Mouse (Mus musculus) CH12.LX (cell line): ENCODE measurements around the gene Nek6. TPM values are rescaled to one million over a fixed set of nuclear protein-coding genes. Genes with fewer than 3 reads are reported as not detected.
A peak's percentile ranks its signal among the peaks of the same experiment; 100 is the strongest.

ENCODE experiments used
- DNase-seq: peaks from one replicate; pipeline ENCODE4 v3.0.0-alpha.2; 2013; ENCODE audit errors: extremely low read depth
- H3K27ac ChIP-seq: 2 replicates; pipeline ENCODE4 v1.5.1; 2012; ENCODE audit warnings: low read depth, mild to moderate bottlenecking, control low read depth, moderate library complexity; ENCODE audit not compliant: insufficient read depth
- H3K27me3 ChIP-seq: replicated peaks from 2 replicates; pipeline ENCODE3; 2012; ENCODE audit warnings: inconsistent platforms
- H3K36me3 ChIP-seq, 2 experiments: replicated peaks in 1 of 2; 2 replicates each; pipeline versions ENCODE3 to v1.6.1; 2012; ENCODE audit warnings: inconsistent platforms in 1 of 2, low read length in 1 of 2, mild to moderate bottlenecking in 1 of 2, mixed read lengths in 1 of 2, moderate library complexity in 1 of 2; ENCODE audit not compliant: control insufficient read depth in 1 of 2, insufficient read depth in 1 of 2
- H3K4me1 ChIP-seq, 2 experiments: 2 replicates each; pipeline ENCODE4 v1.6.1; 2012; ENCODE audit warnings: inconsistent platforms in 1 of 2, moderate library complexity in 1 of 2; ENCODE audit not compliant: insufficient read depth in 2 of 2, control insufficient read depth in 1 of 2
- H3K4me2 ChIP-seq: 2 replicates; pipeline ENCODE4 v1.6.1; 2012; ENCODE audit warnings: low read depth, mild to moderate bottlenecking, control low read depth; ENCODE audit not compliant: poor library complexity, insufficient read depth, severe bottlenecking
- H3K4me3 ChIP-seq, 3 experiments: fragments of 150-350 bp in 1 of 3; sonication (generic) in 1 of 3; replicated peaks in 1 of 3; 2 replicates each; pipeline versions ENCODE3 to v1.5.1; 2011 to 2012; ENCODE audit warnings: low read depth in 2 of 3, low read length in 2 of 3, mild to moderate bottlenecking in 2 of 3, moderate library complexity in 2 of 3, control low read depth in 1 of 3, improper control_type of control experiment in 1 of 3, inconsistent platforms in 1 of 3, mixed read lengths in 1 of 3; ENCODE audit not compliant: poor library complexity in 1 of 3
- H3K79me2 ChIP-seq: replicated peaks from 2 replicates; pipeline ENCODE4 v1.6.1; 2012; ENCODE audit warnings: mild to moderate bottlenecking, moderate library complexity; ENCODE audit not compliant: control insufficient read depth, poor library complexity, insufficient read depth, severe bottlenecking; ENCODE audit errors: extremely low read depth
- H3K9ac ChIP-seq: 2 replicates; pipeline ENCODE4 v1.6.1; 2012; ENCODE audit warnings: low read depth, mild to moderate bottlenecking, control low read depth, moderate library complexity; ENCODE audit not compliant: insufficient read depth
- H3K9me3 ChIP-seq: replicated peaks from 2 replicates; pipeline ENCODE3; 2012; ENCODE audit warnings: low read length, inconsistent platforms, mixed read lengths
- BHLHE40 ChIP-seq: IDR thresholded peaks from 2 replicates; pipeline ENCODE4 v1.6.1; 2011; ENCODE audit warnings: mild to moderate bottlenecking, low read depth, low read length, improper control_type of control experiment
- CHD1 ChIP-seq: IDR thresholded peaks from 2 replicates; pipeline ENCODE4 v1.6.1; 2012; ENCODE audit warnings: low read depth, low read length, improper control_type of control experiment, inconsistent platforms
- CHD2 ChIP-seq: IDR thresholded peaks from 2 replicates; pipeline ENCODE4 v1.6.1; 2011; ENCODE audit warnings: low read length, improper control_type of control experiment
- CTCF ChIP-seq, 2 experiments: IDR thresholded peaks in 1 of 2; conservative IDR thresholded peaks in 1 of 2; 2 replicates each; pipeline ENCODE4 v1.5.1; 2011 to 2012; ENCODE audit warnings: low read depth in 2 of 2, low read length in 2 of 2, improper control_type of control experiment in 1 of 2, inconsistent platforms in 1 of 2, mild to moderate bottlenecking in 1 of 2, moderate library complexity in 1 of 2
- E2F4 ChIP-seq: IDR thresholded peaks from 2 replicates; pipeline ENCODE4 v1.6.1; 2011; ENCODE audit warnings: low read depth, low read length, improper control_type of control experiment; ENCODE audit not compliant: insufficient replicate concordance
- ELF1 ChIP-seq: IDR thresholded peaks from 2 replicates; pipeline ENCODE4 v1.6.1; 2014; ENCODE audit warnings: low read depth, mild to moderate bottlenecking, inconsistent platforms, low read length, improper control_type of control experiment
- EP300 ChIP-seq: IDR thresholded peaks from 2 replicates; pipeline ENCODE4 v1.6.1; 2011; ENCODE audit warnings: low read length, improper control_type of control experiment
- ETS1 ChIP-seq: conservative IDR thresholded peaks from 2 replicates; pipeline ENCODE4 v1.6.1; 2012; ENCODE audit warnings: low read depth, mild to moderate bottlenecking, inconsistent platforms, low read length, improper control_type of control experiment, moderate library complexity
- GABPA ChIP-seq: IDR thresholded peaks from 2 replicates; pipeline ENCODE4 v1.6.1; 2012; ENCODE audit warnings: low read depth, low read length, improper control_type of control experiment, inconsistent platforms; ENCODE audit not compliant: insufficient replicate concordance
- HCFC1 ChIP-seq: IDR thresholded peaks from 2 replicates; pipeline ENCODE4 v1.6.1; 2012; ENCODE audit warnings: low read depth, mild to moderate bottlenecking, inconsistent platforms, low read length, improper control_type of control experiment
- IRF4 ChIP-seq: IDR thresholded peaks from 2 replicates; pipeline ENCODE4 v1.6.1; 2014; ENCODE audit warnings: low read depth, mild to moderate bottlenecking, inconsistent platforms, low read length, improper control_type of control experiment
- JUN ChIP-seq: IDR thresholded peaks from 2 replicates; pipeline ENCODE4 v1.6.1; 2011; ENCODE audit warnings: low read depth, mild to moderate bottlenecking, low read length, improper control_type of control experiment, moderate library complexity; ENCODE audit not compliant: insufficient read depth
- JUND ChIP-seq: conservative IDR thresholded peaks from 2 replicates; pipeline ENCODE4 v1.6.1; 2011; ENCODE audit warnings: low read depth, low read length, improper control_type of control experiment
- KAT2A ChIP-seq: IDR thresholded peaks from 2 replicates; pipeline ENCODE4 v1.6.1; 2012; ENCODE audit warnings: low read length, improper control_type of control experiment, inconsistent platforms; ENCODE audit not compliant: insufficient replicate concordance
- MAFK ChIP-seq: IDR thresholded peaks from 2 replicates; pipeline ENCODE4 v1.6.1; 2011; ENCODE audit warnings: low read length, improper control_type of control experiment; ENCODE audit not compliant: insufficient replicate concordance
- MAX ChIP-seq: IDR thresholded peaks from 2 replicates; pipeline ENCODE4 v1.6.1; 2011; ENCODE audit warnings: low read length, improper control_type of control experiment
- MAZ ChIP-seq: IDR thresholded peaks from 2 replicates; pipeline ENCODE4 v1.6.1; 2012; ENCODE audit warnings: low read depth, mild to moderate bottlenecking, inconsistent platforms, low read length, improper control_type of control experiment, moderate library complexity
- MEF2A ChIP-seq: IDR thresholded peaks from 2 replicates; pipeline ENCODE4 v1.6.1; 2014; ENCODE audit warnings: low read depth, mild to moderate bottlenecking, inconsistent platforms, low read length, improper control_type of control experiment, borderline replicate concordance
- MXI1 ChIP-seq: IDR thresholded peaks from 2 replicates; pipeline ENCODE4 v1.6.1; 2011; ENCODE audit warnings: mild to moderate bottlenecking, low read depth, low read length, improper control_type of control experiment
- MYC ChIP-seq: IDR thresholded peaks from 2 replicates; pipeline ENCODE4 v1.6.1; 2011; ENCODE audit warnings: low read depth, mild to moderate bottlenecking, improper control_type of control experiment, low read length
- NELFE ChIP-seq: IDR thresholded peaks from 2 replicates; pipeline ENCODE4 v1.6.1; 2011; ENCODE audit warnings: low read depth, low read length, improper control_type of control experiment
- NRF1 ChIP-seq: IDR thresholded peaks from 2 replicates; pipeline ENCODE4 v1.6.1; 2014; ENCODE audit warnings: low read depth, mild to moderate bottlenecking, inconsistent platforms, low read length, improper control_type of control experiment, moderate library complexity
- PAX5 ChIP-seq: IDR thresholded peaks from 2 replicates; pipeline ENCODE4 v1.6.1; 2012; ENCODE audit warnings: low read length, inconsistent platforms, mixed read lengths
- POLR2A ChIP-seq: IDR thresholded peaks from 2 replicates; pipeline ENCODE4 v1.6.1; 2011; ENCODE audit warnings: low read depth, mild to moderate bottlenecking, improper control_type of control experiment, low read length
- POLR2AphosphoS2 ChIP-seq: IDR thresholded peaks from 2 replicates; pipeline ENCODE4 v1.6.1; 2011; ENCODE audit warnings: low read depth, low read length, improper control_type of control experiment
- RAD21 ChIP-seq: IDR thresholded peaks from 2 replicates; pipeline ENCODE4 v1.6.1; 2011; ENCODE audit warnings: low read depth, mild to moderate bottlenecking, low read length, improper control_type of control experiment, moderate library complexity
- RCOR1 ChIP-seq: conservative IDR thresholded peaks from 2 replicates; pipeline ENCODE4 v1.6.1; 2012; ENCODE audit warnings: low read depth, mild to moderate bottlenecking, inconsistent platforms, low read length, improper control_type of control experiment
- SIN3A ChIP-seq: IDR thresholded peaks from 2 replicates; pipeline ENCODE4 v1.6.1; 2012; ENCODE audit warnings: low read length, improper control_type of control experiment, inconsistent platforms
- SMC3 ChIP-seq: IDR thresholded peaks from 2 replicates; pipeline ENCODE4 v1.6.1; 2011; ENCODE audit warnings: low read depth, low read length, improper control_type of control experiment
- TBP ChIP-seq: conservative IDR thresholded peaks from 2 replicates; pipeline ENCODE4 v1.6.1; 2011; ENCODE audit warnings: low read depth, low read length, improper control_type of control experiment
- TCF12 ChIP-seq: IDR thresholded peaks from 2 replicates; pipeline ENCODE4 v1.6.1; 2014; ENCODE audit warnings: low read depth, mild to moderate bottlenecking, inconsistent platforms, low read length, improper control_type of control experiment
- UBTF ChIP-seq: IDR thresholded peaks from 2 replicates; pipeline ENCODE4 v1.6.1; 2012; ENCODE audit warnings: low read depth, mild to moderate bottlenecking, inconsistent platforms, low read length, improper control_type of control experiment, moderate library complexity
- USF1 ChIP-seq: IDR thresholded peaks from 2 replicates; pipeline ENCODE4 v1.6.1; 2014; ENCODE audit warnings: low read depth, mild to moderate bottlenecking, inconsistent platforms, low read length, improper control_type of control experiment
- USF2 ChIP-seq: conservative IDR thresholded peaks from 2 replicates; pipeline ENCODE4 v1.6.1; 2011; ENCODE audit warnings: low read depth, low read length, improper control_type of control experiment
- ZC3H11A ChIP-seq: IDR thresholded peaks from 2 replicates; pipeline ENCODE4 v1.6.1; 2012; ENCODE audit warnings: low read depth, mild to moderate bottlenecking, inconsistent platforms, low read length, improper control_type of control experiment
- ZKSCAN1 ChIP-seq: IDR thresholded peaks from 2 replicates; pipeline ENCODE4 v1.6.1; 2012; ENCODE audit warnings: low read depth, inconsistent platforms, low read length, improper control_type of control experiment, borderline replicate concordance
- ZMIZ1 ChIP-seq: IDR thresholded peaks from 2 replicates; pipeline ENCODE4 v1.6.1; 2012; ENCODE audit warnings: low read depth, mild to moderate bottlenecking, inconsistent platforms, low read length, improper control_type of control experiment
- ZNF384 ChIP-seq: IDR thresholded peaks from 2 replicates; pipeline ENCODE4 v1.6.1; 2012; ENCODE audit warnings: low read depth, low read length, improper control_type of control experiment, inconsistent platforms
- dilution Hi-C: fragments of 300-500 bp; cut with MboI; formaldehyde crosslinking; loops from 2 replicates; pipeline ENCODE4 v1.14.3; 2020; ENCODE audit warnings: low sequenced_read_pairs; ENCODE audit not compliant: extremely low pct_unique_long_range_greater_than_20kb, extremely low pct_ligation_motif_present
- in situ Hi-C: fragments of 300-500 bp; cut with MboI; formaldehyde crosslinking; loops from 3 replicates; pipeline ENCODE4 v1.14.3; 2019; ENCODE audit warnings: low sequenced_read_pairs, low pct_ligation_motif_present, low pct_unique_long_range_greater_than_20kb, mixed read lengths
- polyA plus RNA-seq: library from polyadenylated mRNA; unstranded; fragments of >175 nt; gene quantifications from 2 replicates; pipeline ENCODE4 v1.2.1, GENCODE M21; 2012; ENCODE audit warnings: low read depth; ENCODE audit not compliant: insufficient read length
- total RNA-seq, 2 experiments: library from RNA; depleted of rRNA; stranded (reverse); fragments of 300-350 nt in 1 of 2; fragments of >200 nt in 1 of 2; gene quantifications; 2 replicates each; pipeline ENCODE4 v1.2.3; 2012 to 2014

The Nek6 gene
- total and polyA plus RNA-seq, 3 experiments, result 31.0 to 39.9 (median 36.7) TPM

DNA sequence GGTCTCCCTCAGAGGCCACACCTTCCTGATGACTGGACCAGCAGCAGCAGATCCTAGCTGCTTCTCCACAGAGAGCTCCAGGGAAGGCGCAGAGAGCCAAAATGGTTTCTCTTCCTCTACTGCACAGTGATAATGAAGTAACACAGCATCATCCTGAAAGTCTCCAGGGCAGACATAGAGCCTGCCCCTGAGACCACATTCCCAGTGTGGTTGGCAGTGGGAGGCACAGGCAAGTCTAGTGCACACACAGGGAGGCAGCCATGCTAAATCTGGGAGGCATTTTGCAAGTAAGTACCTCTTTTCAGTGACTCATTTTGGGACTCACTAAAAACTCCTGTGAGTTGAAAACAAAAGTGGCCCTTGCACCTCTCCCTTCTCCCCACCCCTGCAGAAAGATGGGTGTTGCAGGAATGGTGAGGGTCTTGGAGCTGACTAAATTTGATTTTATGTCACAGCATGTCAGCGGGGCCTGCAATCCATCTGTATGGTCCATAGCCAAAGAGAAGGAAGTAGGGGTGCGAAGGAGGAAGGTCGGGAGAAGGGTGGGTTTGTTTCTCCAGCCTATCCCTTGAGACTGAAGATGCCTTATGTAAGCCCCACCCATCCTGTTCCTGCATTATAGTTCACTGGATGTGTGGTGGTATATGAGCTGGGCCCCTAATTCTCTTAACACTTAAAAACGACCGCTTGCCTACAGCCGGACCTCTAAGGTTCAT, 2.3 kb upstream of the Nek6 start:
- H3K27ac ChIP-seq, result peak overlapping the region; percentile 40
- dilution Hi-C loops, result no loop called here

DNA sequence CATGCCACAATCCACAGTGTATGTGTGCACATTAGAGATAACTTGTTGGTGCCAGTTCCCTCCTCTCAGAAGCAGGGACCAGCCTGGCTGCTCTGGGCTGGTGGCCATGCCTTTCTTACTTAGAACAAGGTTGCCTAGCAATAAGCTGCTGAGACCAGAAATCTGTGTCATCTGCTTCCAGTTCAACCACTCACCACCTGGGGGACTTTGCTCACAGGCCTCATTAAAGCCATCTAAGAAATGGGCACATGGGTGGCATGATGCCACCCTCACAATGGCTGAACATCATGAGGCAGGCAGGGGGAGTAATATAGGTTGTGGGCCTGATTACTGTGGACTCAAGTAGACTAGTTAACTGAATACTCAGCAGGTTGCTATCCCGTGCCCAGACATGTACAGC, 1.3 kb upstream of the Nek6 start:
- dilution Hi-C loops (no loop called here), in situ Hi-C loops (no loop called here)
- H3K27ac ChIP-seq, result peak overlapping the region; percentile 40; the same call in 1 of the 2 replicates
- TF ChIP-seq RAD21 (peak; percentile 15), ZNF384 (no peak), CTCF (conservative IDR thresholded peaks at IDR 0.05 in 1 of 2, IDR thresholded peaks at IDR 0.05 in 1 of 2; ENCODE audit: low read depth in 2 of 2, low read length in 2 of 2) (peak; percentile 14 to 43; a peak in 3 of 4 replicates), USF1 (no peak), E2F4 (no peak), ZMIZ1 (no peak), RCOR1 (no peak), PAX5 (no peak), JUN (no peak), MAX (0 out of 2 replicates have a peak, but pooled peaks have one; percentile 6), CHD2 (no peak), MYC (0 out of 2 replicates have a peak, but pooled peaks have one; percentile 29)
- TF ChIP-seq, all 38 proteins: peak for 4
- Histone ChIP-seq H3K27me3 (no peaks in the 10 kb centered on the region), H3K4me2 (no peak overlapping the region; the same call in 1 of the 2 replicates), H3K4me1 (peaks cover 29 to 66% of the 10 kb centered on the region in 2 experiments), H3K4me3 (no peak overlapping the region), H3K9ac (no peak overlapping the region), H3K79me2 (peaks cover 18% of the 10 kb centered on the region), H3K9me3 (no peaks in the 10 kb centered on the region), H3K36me3 (no peaks in the 10 kb centered on the region)
- peak; percentile 54 for DNase-seq

More for the DNA sequence above, 2.3 kb upstream of the Nek6 start:
- in situ Hi-C loops, result no loop called here
- DNase-seq, result no peak
- H3K4me1 ChIP-seq, result peaks cover 29 to 57% of the 10 kb centered on the region in 2 experiments
- no peaks in the 10 kb centered on the region for H3K27me3 ChIP-seq
- no peak overlapping the region for H3K4me3 ChIP-seq
- peaks cover 17% of the 10 kb centered on the region for H3K79me2 ChIP-seq
- no peak for TF ChIP-seq ZC3H11A
- no peak for TF ChIP-seq MYC
- no peak for TF ChIP-seq KAT2A
- no peak for TF ChIP-seq PAX5
- no peak for TF ChIP-seq ZKSCAN1
- TF ChIP-seq MAFK, result no peak
- TF ChIP-seq MEF2A, result peak; percentile 31; the same call in 1 of the 2 replicates
- no peak for TF ChIP-seq MXI1
- TF ChIP-seq GABPA, result no peak
- peak; percentile 50; the same call in 1 of the 2 replicates for TF ChIP-seq JUND
- TF ChIP-seq SMC3, result no peak
- no peak for TF ChIP-seq HCFC1
- TF ChIP-seq UBTF, result no peak
- TF ChIP-seq RCOR1, result peak; percentile 76; the same call in 1 of the 2 replicates
- no peak for TF ChIP-seq TBP
- no peak for TF ChIP-seq MAZ
- TF ChIP-seq SIN3A, result no peak
- peak; percentile 57 for TF ChIP-seq EP300
- no peak for TF ChIP-seq USF1
- TF ChIP-seq RAD21, result no peak
- TF ChIP-seq POLR2A, result no peak
- no peak; the same call in 1 of the 2 replicates for TF ChIP-seq ETS1
- no peak for TF ChIP-seq MAX
- TF ChIP-seq IRF4, result peak; percentile 85
- peak; percentile 54 for TF ChIP-seq BHLHE40
- TF ChIP-seq NELFE, result no peak
- TF ChIP-seq TCF12, result no peak
- no peak for TF ChIP-seq ZNF384
- TF ChIP-seq E2F4, result no peak
- no peak for TF ChIP-seq POLR2AphosphoS2
- TF ChIP-seq NRF1, result no peak
- 0 out of 2 replicates have a peak, but pooled peaks have one; percentile 34 for TF ChIP-seq JUN
- no peak for TF ChIP-seq CHD1
- TF ChIP-seq USF2, result no peak
- no peak for TF ChIP-seq CHD2
- TF ChIP-seq ELF1, result no peak
- no peak for TF ChIP-seq ZMIZ1
- no peak for TF ChIP-seq CTCF (conservative IDR thresholded peaks at IDR 0.05 in 1 of 2, IDR thresholded peaks at IDR 0.05 in 1 of 2; ENCODE audit: low read depth in 2 of 2, low read length in 2 of 2)
- TF ChIP-seq, all 38 proteins: peak for 7
- Histone ChIP-seq H3K36me3 (no peaks in the 10 kb centered on the region), H3K9ac (0 out of 2 replicates have a peak overlapping the region, but pooled peaks have one; percentile 0), H3K9me3 (no peaks in the 10 kb centered on the region), H3K4me2 (no peak overlapping the region; the same call in 1 of the 2 replicates)
